Mouse (Mus musculus) frontal cortex, postnatal 10 days (tissue): ENCODE measurements around the gene A930033H14Rik.
A peak's percentile ranks its signal among the peaks of the same experiment; 100 is the strongest.

Source experiments
- DNase-seq, 2 experiments: peaks; one replicate each; pipeline ENCODE4 v3.0.0; 2022; ENCODE audit warnings: low spot score in 2 of 2, mixed read lengths in 1 of 2

The A930033H14Rik gene

GRCm38 (mm10) chr10:69212542-69213440, at the start of gene A930033H14Rik:
TSS of gene A930033H14Rik (minus strand) at chr10:69213098.
- peak; percentile 57 to 71 for DNase-seq

DNA sequence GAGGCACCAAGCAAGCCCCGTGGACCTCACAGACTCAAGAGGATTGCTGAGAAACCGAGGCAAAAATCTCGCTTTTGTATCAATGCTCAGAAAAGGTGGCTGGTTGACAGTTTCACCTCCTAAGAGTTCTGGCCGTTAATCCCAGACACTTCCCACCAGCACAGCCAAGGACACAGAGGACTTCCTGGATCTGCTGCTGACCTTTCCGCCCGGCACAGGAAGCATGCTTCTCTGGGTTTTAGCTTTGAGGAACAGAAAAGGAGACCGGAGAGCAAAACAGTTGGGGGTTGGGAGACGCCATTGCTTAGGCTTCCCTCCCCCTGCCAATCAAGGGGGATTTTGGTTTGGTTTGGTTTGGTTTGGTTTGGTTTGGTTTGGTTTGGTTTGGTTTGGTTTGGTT, 47.0 kb upstream of the A930033H14Rik start:
- DNase-seq: no peak

GRCm38 (mm10) chr10:69259161-69259560, 46.3 kb upstream of the A930033H14Rik start:
- DNase-seq: no peak

DNA sequence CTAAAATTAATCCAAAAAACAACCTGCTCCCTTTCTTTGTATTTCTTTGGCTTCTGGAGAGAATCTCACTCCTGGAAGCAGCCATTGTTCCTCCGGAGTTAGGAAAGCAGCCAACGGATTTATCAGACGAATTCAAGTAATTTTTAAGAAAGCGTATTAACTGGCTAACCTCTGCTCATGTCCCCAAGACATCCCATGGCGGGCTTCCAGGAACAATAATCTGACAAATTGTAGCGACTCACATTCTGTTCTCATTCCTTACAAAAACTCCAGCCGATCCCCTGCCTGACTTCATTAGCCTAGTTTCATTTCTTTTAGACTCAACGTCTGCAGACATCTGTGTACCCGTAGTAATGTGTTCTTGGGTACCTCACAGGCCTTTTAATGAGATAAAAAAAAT, 45.7 kb upstream of the A930033H14Rik start:
- no peak for DNase-seq

DNA sequence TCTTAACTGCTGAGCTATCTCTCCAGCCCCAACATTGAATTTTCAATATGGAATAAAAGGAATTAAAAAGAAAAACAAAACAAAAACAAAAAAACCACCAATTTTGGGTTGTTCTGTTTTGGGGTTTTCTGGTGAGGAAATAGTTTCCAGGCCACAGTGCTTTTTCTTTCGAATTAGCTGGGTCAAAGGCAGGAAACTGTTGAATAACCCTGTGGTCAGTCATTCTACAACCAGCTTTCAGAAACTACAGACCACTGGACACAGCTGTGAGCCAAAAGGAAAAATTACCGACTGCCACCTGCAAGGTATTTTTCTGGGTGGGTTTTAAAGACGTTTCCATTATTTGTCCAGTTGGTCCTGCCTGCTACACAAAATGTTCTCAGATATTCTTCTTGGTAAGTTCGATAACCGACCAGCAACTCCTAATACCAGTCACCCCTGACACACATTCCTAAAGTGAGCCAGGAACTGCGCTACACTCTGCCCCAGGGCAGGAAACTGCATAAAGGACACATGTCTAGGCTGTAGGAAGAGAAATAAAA, 44.8 kb upstream of the A930033H14Rik start:
- no peak for DNase-seq

DNA sequence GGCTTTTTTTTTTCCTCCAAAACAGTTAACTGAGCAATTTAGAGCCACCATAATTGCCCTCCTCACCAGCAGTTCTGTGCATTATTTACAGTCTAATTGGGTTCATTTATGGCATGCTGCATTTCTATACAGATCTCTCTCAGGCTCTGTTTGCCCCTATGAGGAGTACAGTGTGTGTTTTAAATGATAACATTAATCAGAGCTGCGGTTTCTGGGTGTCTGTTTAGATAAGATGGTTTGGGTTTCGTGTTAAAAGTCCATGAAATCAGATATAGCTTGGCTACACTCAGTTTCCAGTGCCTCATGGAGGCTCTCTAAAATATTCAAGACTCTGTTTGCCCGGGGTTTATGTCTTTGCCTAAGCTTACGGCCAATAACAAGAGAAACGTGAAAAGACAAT, 42.7 kb upstream of the A930033H14Rik start:
- DNase-seq: no peak

DNA sequence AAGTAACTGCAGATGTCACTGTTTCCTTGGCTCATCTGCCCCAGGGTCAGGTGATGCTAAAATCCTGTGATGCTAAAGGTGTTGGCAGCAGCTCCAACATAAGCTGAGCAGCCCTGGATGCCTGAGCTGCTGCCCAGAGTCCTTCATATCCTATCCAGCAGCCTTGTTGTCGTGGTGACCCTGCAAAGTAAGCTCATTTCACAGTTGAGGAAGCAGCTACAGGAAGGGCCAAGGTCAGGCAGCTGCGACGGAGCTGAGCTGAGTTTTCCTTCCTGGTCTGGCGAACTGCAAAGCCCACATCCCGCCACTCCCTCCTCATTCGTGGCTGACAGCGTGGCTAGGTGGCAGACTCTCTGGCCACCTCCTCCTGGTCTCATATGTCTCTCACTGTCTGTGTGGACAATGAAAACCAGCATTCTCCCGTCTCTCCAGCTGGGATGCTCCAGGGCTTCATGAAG, 41.5 kb upstream of the A930033H14Rik start:
- DNase-seq: peak; percentile 24 to 48

GRCm38 (mm10) chr10:69253686-69254080, 40.8 kb upstream of the A930033H14Rik start:
- no peak for DNase-seq

GRCm38 (mm10) chr10:69253075-69253685, 40.3 kb upstream of the A930033H14Rik start:
- DNase-seq: no peak

GRCm38 (mm10) chr10:69252112-69253074, 39.5 kb upstream of the A930033H14Rik start:
- no peak for DNase-seq

DNA sequence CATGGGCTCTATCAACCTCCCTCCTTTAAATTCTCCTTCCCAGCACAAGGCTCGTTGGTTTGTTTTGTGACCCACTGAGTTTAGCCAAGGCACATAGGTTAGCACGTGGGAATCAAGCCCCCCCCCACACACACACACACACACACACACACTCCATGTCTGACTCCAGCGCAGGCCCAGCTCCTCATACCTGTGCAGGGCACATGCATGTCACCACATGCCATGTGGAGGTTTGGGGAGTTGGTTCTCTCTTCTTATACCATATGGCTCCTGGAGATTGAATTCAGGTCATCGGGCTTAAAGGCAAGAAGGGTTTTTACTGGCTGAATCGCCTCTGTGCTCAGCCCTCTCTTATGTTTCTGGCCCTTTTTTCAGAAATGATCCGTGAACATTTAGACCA, 38.4 kb upstream of the A930033H14Rik start:
- no peak for DNase-seq

DNA sequence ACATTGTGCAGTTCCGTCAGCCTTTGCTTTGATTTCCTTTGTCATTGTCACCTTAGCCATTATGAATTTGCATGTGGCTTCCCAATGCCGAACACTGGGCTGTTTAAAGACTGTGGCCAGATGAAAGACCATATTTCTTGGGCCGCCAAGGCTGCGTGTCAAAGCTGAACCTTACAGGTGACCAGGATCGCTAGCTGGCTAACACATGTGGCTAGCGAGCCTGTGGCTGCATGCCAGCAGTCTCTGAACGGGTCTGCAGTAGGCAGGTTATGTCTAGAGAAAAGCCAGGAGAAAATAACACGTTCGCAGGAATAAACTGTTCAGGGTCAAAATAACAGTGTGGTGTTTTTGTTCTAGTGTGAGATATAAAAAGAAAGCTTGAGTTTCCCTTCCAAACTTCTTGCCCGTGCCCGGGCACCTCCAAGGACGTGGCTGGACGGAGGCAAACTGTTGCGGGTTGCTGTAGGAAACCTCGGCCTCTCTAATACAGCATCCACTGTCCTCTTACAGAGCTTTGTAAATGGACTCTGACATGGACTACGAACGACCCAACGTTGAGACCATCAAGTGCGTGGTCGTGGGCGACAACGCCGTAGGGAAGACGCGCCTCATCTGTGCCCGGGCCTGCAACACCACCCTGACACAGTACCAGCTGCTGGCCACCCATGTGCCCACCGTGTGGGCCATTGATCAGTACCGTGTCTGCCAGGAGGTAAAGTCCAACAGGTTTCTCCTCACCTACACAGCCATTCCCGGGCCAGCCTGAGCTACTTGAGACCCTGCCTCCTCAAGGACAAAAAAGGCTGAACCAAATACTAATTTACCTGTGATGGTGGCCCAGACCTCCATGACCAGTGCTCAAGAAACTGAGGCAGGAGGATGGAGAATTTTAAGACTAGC, 35.6 kb upstream of the A930033H14Rik start:
- no peak for DNase-seq

DNA sequence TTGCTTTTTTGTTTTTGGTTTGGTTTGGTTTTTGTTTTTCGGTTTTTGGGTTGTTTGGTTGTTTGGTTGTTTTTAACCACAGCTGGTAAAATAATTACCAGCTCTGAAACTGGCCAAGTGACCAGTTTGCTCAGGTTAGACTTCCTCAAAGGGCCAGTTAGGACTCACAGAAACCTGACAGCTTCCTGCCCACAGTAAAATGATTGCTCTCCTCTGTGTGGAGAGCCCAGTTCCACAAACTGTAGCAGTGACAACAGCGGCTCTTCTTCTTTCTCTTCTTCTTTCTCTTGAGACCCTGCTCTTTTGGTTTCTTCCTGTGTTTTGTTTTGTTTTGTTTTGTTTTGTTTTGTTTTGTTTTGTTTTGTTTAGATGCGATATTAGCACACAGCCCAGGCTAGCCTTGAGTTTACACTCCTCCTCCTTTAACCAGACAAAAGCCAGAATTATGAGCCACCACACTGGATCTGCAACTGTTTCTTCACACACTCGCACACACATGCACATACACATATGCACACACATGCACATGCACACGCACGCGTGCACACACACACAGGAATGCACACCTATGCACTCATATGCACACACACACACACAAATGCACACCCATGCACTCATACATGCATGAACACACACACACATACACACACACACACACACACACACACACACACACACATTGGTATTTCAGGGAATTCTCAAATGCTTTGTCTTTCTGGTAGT, 34.6 kb upstream of the A930033H14Rik start:
- DNase-seq: no peak

- no peak for DNase-seq
Measured at GRCm38 (mm10) chr10:69246762-69247161, 33.9 kb upstream of the A930033H14Rik start.

- no peak for DNase-seq
Measured at GRCm38 (mm10) chr10:69245906-69246668, 33.2 kb upstream of the A930033H14Rik start.

GRCm38 (mm10) chr10:69245151-69245550, 32.3 kb upstream of the A930033H14Rik start:
- DNase-seq: no peak

GRCm38 (mm10) chr10:69240530-69240929, 27.6 kb upstream of the A930033H14Rik start:
- DNase-seq: no peak

DNA sequence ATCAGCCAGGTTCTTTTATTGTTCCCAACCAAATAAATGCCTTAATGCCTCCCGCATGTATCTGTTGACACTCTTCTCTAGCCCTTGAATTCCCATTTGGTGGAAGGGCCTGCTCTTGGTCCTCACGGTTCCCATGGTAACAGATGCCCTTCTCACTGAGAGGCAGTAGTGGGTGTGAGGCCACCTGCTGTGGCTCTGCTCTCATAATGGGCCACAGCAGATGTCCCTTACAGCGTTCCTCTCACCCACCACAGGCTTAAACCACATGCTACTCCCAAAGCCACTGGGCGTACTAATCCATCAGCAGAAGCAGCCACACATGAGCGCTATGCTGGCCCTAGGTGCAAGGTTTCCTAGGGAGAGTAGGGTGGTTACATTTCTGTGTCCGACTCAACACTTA, 25.4 kb upstream of the A930033H14Rik start:
- no peak for DNase-seq

- no peak for DNase-seq
Measured at GRCm38 (mm10) chr10:69237781-69238180, 24.9 kb upstream of the A930033H14Rik start.
